Mouse (Mus musculus) right cerebral cortex, postnatal 10 days (tissue): ENCODE data around the gene Zfp715.
"Not testable (repeated sequence)": the region's sequence is repeated elsewhere in the genome, so short reads cannot be mapped to it uniquely, and the experiment has no call there.

Source experiments
- DNase-seq, 2 experiments: peaks; one replicate each; pipeline ENCODE4 v3.0.0; 2021; ENCODE audit warnings: low spot score in 2 of 2

Zfp715 gene

DNA sequence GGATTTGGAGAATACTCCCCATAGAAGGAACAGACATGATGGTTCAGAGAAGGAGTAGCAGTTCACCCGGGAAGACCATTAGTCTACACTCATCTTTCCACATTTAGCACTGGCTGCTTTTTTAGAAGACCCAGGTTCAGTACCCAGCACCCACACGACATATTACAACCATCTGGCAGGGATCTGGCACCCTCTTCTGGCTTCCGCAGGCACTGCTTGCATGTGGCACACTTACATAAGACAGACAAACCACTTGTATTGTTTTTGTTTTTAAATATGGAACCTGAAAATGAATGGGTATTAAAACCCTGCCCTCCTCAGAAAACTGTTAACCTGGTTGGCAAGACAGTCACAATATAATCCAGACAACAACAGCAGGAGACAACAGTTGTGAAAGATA lies 21.6 kb downstream of the Zfp715 start:
- DNase-seq = no peak

- DNase-seq = peak; percentile 85 to 87
These were observed 30.1 kb downstream of the Zfp715 start for GRCm38 (mm10) chr7:43282859-43283595.

- DNase-seq = no peak
These were observed 30.6 kb downstream of the Zfp715 start for GRCm38 (mm10) chr7:43282459-43282858.

DNA sequence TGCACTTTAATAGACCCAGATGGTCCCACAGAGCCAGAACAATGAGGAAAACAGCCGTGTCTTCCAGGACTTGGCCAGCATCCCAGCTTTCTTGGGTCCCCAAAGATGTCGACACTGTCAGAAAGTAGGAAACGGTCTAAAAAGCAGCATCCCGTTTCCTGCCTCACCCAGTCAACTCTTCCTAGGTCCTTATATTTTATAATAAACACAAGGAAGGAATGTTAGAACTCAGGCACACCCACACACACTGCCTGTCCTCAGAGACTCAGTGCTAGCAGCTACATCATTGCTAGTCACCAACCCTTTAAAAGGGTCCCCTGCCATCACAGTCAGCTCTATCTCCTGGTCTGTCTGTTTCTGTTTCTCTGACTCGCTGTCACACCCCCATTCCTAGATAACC lies 35.7 kb downstream of the Zfp715 start:
- DNase-seq = no peak

- DNase-seq = not testable (repeated sequence)
These were observed 36.9 kb downstream of the Zfp715 start for GRCm38 (mm10) chr7:43276178-43276577.

DNA sequence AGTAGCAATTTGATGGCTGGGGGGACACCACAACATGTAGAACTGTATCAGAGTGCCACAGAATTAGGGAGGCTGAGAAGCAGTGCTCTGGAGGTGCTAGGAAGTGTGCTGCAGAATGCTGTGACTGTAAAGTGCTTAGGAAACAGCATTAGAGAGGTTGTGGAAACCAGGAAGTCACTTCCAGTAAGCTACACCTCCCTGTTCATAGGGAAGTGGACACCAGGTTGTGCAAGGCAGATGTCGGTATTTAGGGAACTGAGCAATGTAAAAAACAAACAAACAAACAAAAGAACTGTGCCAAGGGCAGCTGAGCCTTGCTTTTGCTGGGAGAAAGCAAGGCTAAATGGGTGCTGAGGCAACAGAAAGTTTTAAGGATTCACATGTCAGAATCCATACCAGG lies 39.6 kb downstream of the Zfp715 start:
- DNase-seq = no peak

- DNase-seq = not testable (repeated sequence)
These were observed 45.7 kb downstream of the Zfp715 start for GRCm38 (mm10) chr7:43267359-43267758.

DNA sequence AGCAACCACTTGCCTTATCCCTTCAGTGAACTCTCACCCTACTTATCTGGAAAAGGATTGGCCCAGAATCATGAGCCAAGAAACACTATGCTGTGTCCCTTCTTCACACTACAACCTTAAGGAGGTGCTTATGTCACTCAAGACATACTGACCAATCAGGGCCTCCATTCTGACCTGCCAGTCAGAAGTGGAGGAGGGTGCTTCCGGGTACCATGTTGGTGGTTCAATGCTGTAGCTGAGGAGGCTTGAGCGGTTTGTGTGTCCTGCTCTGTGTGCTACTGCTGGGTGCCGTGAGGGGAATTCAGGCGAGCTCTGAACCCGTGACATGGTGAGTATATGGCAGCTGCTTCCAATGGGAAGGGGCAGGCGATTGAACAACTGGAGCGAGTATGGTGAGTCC lies 59.6 kb downstream of the Zfp715 start:
- DNase-seq = no peak

DNA sequence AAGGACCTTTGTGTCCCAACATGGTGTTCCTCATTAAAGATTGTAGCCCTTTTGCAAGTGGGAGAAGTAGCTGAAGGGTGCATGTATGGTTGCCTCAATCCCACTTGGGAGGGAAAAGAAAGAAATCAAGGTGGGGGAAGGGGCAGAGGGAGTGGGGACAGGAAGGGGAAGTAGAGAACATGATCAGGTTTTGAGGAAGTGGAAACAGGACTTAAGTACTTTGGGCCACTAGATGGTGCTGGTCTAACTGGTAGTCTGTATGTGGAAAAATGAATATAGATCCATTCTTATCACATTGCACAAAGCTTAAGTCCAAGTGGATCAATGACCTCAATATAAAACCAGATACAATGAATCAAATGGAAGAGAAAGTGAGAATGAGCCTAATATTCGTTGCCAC lies 62.4 kb downstream of the Zfp715 start:
- DNase-seq = not testable (repeated sequence)
